Mouse (Mus musculus): Measurements from ENCODE around the gene Rgs3.

Gene Rgs3

DNA sequence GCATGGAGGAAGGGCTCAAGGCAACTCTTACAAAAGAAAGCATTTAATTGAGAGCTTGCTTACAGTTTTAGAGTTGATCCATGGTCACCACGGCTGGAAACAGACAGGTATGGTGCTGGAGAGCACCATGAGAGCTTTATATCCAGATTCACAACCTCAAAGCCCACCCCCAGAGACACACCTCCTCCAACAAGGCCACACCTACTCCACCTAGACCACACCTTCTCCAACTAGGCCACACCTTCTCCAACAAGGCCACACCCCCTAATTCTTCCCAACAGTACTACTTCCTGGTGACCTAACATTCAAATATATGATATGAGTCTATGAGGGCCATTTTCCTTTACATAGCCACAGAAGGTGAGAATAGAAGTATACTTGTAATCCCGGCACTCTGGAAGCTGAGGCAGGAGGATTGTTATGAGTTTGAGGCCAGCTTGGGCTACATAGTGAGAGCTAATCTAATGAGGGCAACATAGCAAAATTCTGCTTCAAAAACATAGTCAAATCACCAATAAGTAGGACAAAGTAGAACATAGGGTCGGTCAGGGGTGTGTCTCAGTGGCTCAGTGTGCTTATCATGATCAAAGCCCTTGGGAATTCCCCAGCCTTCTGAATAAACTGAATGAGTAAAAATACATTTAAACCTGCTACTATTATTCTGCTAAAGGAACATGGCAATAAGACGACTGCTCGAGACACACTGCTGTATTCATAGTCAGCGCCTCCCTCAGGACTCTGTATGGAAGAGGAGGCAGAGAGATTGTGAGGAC lies 180.8 kb downstream of the Rgs3 start:
- in situ Hi-C loops (cut with MboI, MseI): no loop called here

DNA sequence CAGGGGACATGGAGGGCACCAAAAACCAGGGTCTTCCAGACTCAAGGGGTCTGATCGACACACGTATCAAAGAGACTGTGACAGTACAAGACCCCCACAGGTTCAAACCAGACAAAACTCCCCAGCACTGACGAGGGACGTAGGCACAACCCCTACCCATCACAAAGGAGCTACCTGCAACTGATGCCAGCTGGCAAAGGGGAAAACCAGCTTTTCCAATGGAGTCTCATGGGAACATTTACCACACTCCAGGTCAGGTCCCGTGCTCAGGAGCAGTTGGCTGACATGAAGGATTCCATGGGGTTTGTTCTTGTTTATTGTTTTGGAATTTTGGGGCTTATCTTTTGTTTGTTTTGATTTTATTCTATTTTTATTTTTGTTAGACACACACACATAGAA lies 181.4 kb downstream of the Rgs3 start:
- in situ Hi-C loops (cut with MboI, MseI): no loop called here

DNA sequence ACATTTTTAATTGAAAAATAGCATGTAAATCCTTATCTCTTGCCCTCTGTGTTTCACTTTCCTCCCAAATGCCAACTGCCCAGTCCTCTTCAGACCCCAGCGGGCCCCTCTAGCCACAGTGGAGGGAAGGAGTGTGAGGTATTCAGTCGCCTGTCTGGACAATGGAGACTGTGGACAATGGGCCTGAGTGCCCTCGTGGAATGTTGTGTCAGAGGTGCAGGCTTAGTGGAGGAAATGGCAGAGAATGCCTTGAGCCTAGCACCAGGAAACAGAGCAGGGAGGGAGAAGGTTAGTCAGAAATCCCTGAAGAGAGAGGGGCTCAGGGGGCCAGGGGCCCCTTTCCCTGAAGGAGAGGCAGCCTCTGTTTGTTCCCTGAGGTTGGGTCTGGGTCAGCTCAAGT lies 182.0 kb downstream of the Rgs3 start:
- in situ Hi-C loops (cut with MboI, MseI): no loop called here

DNA sequence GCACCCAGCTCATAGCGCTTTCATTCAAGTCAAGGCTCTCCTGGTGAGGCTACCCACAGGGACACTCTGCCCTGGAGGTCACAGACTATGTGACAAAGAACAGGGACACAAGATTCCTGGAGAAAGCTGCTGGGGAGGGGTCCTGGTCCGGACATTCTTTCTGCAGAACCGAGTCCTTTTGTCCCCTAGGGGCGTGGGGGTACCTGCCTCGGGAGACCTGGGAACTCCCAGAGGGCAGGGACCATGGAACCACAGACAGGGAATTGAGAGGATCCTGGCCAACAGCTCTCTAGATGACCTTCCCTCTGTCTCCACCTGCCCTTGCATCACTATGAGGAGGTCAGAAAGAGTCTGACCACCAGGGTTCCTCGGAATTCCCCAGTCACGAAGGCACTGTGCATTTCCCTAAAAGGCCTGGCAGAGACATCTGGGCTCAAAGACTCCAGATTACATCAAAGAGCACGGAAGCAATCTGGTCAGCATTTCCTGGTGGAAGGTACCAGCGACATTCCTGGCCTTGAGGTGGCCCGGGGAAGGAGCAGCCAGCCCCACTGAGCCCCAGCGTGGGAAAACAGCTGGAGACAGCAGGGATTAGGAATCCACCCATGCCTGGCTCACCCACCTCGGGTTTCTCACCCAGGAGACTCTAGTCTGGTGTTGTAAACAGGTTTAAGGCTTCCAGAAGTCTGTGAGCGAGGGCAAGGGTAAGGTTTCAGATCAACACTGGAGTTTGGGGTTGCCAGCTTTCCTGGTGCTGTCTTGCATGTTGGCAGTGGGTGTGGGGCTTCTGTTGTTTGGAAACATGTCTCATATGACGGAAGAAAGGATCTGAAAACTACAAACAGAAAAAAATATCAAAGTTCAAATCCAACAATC lies 183.5 kb downstream of the Rgs3 start:
- in situ Hi-C loops (cut with MboI, MseI): no loop called here

DNA sequence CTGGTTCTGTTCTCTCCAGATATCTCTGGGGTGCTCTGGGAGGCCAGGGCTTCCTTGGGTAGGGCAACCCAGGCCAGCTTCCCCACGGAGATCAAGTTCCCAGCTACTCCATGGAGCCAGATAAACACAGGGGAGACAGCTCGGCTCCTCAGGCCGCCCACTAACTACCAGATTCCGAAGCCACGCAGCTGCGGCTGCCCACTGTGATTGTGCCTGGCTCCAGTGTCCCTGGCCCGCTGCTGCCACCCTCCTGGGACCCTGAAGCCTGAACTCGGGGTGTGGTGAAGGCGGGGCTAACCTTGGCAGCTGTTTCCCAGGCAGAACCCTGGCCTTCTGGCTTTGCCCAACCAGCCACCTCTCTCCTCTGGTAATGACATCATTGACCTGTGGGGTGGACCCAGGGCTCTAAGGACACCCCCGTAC lies 184.9 kb downstream of the Rgs3 start:
- in situ Hi-C loops (cut with MboI, MseI): no loop called here

DNA sequence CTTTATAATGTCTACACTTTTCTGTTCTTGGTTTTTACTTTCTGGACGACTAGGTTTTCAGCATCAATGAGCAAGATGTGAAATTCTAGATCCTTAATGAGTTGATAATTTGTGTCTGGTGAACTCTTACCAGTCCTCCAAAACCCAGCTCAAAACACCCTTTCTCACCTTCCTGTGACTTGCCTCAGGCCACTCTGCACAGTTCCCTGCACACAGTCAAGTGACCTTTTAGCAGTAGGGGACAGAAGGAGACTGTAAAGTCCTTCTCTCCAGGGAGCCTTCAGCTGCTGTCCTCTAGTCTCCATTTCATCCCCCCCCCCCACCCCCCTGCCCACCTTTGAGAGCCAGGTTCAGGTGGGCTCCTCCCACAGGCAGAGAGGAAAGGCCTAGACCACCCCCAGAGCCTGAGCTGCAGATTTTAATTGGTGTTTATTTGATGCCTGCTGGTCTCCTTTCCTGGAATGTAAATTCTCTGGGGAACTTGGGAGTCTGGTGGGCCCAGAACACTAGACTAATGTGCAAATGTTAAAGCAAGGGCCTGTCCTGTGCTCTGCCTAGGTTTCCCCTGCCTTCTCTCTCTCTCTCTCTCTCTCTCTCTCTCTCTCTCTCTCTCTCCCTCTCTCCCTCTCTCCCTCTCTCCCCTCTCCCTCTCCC lies 185.5 kb downstream of the Rgs3 start:
- in situ Hi-C loops (cut with MboI, MseI): no loop called here
